Mouse (Mus musculus) cortical plate, adult 2 months (tissue): ENCODE data around the gene Flcn.

Source experiments
- CTCF ChIP-seq: fragments of 200-500 bp; IDR thresholded peaks from 2 replicates; pipeline ENCODE4 v1.5.1; 2011; ENCODE audit warnings: mild to moderate bottlenecking, control low read depth, low read length; ENCODE audit not compliant: insufficient read depth; ENCODE audit errors: extremely low read depth
- POLR2A ChIP-seq: fragments of 200-500 bp; IDR thresholded peaks from 2 replicates; pipeline ENCODE4 v1.6.1; 2011; ENCODE audit warnings: mild to moderate bottlenecking, low read length, control low read depth; ENCODE audit not compliant: insufficient read depth; ENCODE audit errors: extremely low read depth

- TF ChIP-seq CTCF (no peak), POLR2A (no peak)
These were observed 39.1 kb downstream of the Flcn start for GRCm38 (mm10) chr11:59770753-59771152.
